Mouse (Mus musculus) megakaryocyte, embryonic 14.5 days (primary cell): ENCODE data around the gene Ntng1. TPM values are rescaled to one million over a fixed set of nuclear protein-coding genes. Genes with fewer than 3 reads are reported as not detected.
"Not testable (repeated sequence)": the region's sequence is repeated elsewhere in the genome, so short reads cannot be mapped to it uniquely, and the experiment has no call there.

Source experiments
- H3K27me3 ChIP-seq: replicated peaks from 2 replicates; pipeline ENCODE3; 2012; ENCODE audit warnings: inconsistent platforms
- H3K36me3 ChIP-seq: replicated peaks from 2 replicates; pipeline ENCODE3; 2012; ENCODE audit warnings: low read length, inconsistent platforms, mixed read lengths
- H3K4me1 ChIP-seq: 2 replicates; pipeline ENCODE4 v1.6.1; 2012; ENCODE audit warnings: inconsistent platforms
- H3K4me3 ChIP-seq: replicated peaks from 2 replicates; pipeline ENCODE3; 2012; ENCODE audit warnings: moderate library complexity, mild to moderate bottlenecking, inconsistent platforms
- H3K9me3 ChIP-seq: 2 replicates; pipeline ENCODE4 v1.6.1; 2012; ENCODE audit warnings: inconsistent platforms
- FLI1 ChIP-seq: IDR thresholded peaks from 2 replicates; pipeline ENCODE4 v1.6.1; 2012; ENCODE audit warnings: low read length, inconsistent platforms, mixed read lengths
- GATA1 ChIP-seq: IDR thresholded peaks from 3 replicates; pipeline ENCODE4 v1.6.1; 2012; ENCODE audit warnings: mixed read lengths, low read length, inconsistent platforms, borderline replicate concordance
- polyA plus RNA-seq: library from polyadenylated mRNA; stranded (reverse); fragments of >175 nt; gene quantifications from 2 replicates; pipeline ENCODE4 v1.2.3, GENCODE M21; 2012; ENCODE audit warnings: low replicate concordance; ENCODE audit not compliant: insufficient read depth

The Ntng1 gene
- polyA plus RNA-seq, 1 experiment, result not detected

DNA sequence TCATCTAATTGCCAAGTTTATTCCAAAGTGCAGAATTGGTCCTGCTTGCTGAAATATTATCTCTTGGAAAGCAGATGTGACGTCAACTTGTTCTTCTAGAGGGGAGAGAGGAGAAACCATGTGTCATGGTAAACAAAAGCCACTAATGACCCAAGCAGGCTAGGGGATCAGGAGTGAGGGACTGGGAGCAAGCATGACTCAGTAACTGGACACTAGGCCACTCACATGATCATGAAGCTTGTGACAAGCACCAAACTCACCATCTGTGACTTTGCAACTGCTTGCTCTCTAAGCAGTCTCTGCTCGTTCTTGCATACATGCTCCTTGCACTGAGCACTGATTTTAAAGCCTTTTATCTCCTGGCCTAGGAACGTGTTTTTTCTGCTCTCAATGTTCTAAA is 340.2 kb downstream of the Ntng1 start:
- Histone ChIP-seq H3K4me3 (no peak overlapping the region), H3K4me1 (no peaks in the 10 kb centered on the region), H3K27me3 (no peaks in the 10 kb centered on the region), H3K36me3 (no peaks in the 10 kb centered on the region), H3K9me3 (peaks cover 3% of the 10 kb centered on the region; the same call in 1 of the 2 replicates)
- TF ChIP-seq FLI1 (no peak), GATA1 (no peak)

DNA sequence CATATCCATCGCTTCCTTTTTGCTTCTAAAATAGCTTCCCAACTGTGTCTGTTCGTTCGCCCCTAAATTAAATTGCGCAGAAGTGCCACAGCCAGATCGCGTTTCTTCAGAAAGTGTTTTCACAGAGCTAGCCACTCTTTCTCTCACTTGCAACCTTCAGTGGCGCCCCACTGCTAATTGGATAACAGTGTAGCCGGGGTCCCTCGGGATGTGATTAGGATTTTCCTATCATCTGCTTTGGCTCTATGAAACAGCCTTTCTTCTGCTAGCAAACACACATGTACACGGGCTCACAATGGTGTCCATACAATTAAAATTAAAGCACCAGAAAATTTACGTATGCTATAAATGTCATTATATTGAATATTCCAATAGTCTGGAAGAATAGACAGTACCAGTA is 346.5 kb downstream of the Ntng1 start:
- TF ChIP-seq FLI1, result no peak
- TF ChIP-seq GATA1, result no peak
- Histone ChIP-seq H3K9me3 (peaks cover 4% of the 10 kb centered on the region; the same call in 1 of the 2 replicates), H3K4me1 (no peaks in the 10 kb centered on the region), H3K4me3 (no peak overlapping the region), H3K36me3 (no peaks in the 10 kb centered on the region), H3K27me3 (no peaks in the 10 kb centered on the region)

GRCm38 (mm10) chr3:109783231-109783630 is 360.6 kb downstream of the Ntng1 start:
- H3K9me3 ChIP-seq, result peaks cover 11% of the 10 kb centered on the region; the same call in 1 of the 2 replicates
- H3K27me3 ChIP-seq, result peaks cover 11% of the 10 kb centered on the region
- no peak overlapping the region for H3K4me3 ChIP-seq
- H3K4me1 ChIP-seq, result no peaks in the 10 kb centered on the region
- TF ChIP-seq FLI1, result no peak
- no peak for TF ChIP-seq GATA1
- H3K36me3 ChIP-seq, result no peaks in the 10 kb centered on the region

GRCm38 (mm10) chr3:109782289-109782951 is 361.4 kb downstream of the Ntng1 start:
- TF ChIP-seq FLI1, result no peak
- TF ChIP-seq GATA1, result no peak
- Histone ChIP-seq H3K4me3 (peak overlapping the region; percentile 33), H3K36me3 (no peaks in the 10 kb centered on the region), H3K9me3 (peaks cover 11% of the 10 kb centered on the region; the same call in 1 of the 2 replicates), H3K27me3 (peaks cover 11% of the 10 kb centered on the region), H3K4me1 (no peaks in the 10 kb centered on the region)

DNA sequence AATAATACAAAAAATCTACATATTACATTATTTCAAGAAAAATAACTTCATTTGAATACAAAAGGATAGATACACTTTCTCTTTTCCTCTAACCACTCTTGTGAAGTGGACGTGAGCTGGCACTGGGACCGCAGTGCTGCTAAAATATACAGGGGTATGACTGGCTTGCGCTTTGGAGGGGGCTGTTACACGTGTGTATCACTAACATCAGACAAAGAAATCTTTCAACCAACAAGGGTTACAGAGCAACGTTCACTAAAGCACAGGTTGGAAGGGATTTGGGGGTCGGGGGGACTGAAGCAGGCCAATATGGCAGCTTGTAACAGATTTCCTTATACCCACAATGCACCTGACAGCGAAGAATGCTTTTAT is 361.9 kb downstream of the Ntng1 start:
- TF ChIP-seq FLI1, result no peak
- no peak for TF ChIP-seq GATA1
- no peaks in the 10 kb centered on the region for H3K36me3 ChIP-seq
- no peaks in the 10 kb centered on the region for H3K4me1 ChIP-seq
- H3K27me3 ChIP-seq, result peaks cover 11% of the 10 kb centered on the region
- no peak overlapping the region for H3K4me3 ChIP-seq
- H3K9me3 ChIP-seq, result peaks cover 11% of the 10 kb centered on the region; the same call in 1 of the 2 replicates

DNA sequence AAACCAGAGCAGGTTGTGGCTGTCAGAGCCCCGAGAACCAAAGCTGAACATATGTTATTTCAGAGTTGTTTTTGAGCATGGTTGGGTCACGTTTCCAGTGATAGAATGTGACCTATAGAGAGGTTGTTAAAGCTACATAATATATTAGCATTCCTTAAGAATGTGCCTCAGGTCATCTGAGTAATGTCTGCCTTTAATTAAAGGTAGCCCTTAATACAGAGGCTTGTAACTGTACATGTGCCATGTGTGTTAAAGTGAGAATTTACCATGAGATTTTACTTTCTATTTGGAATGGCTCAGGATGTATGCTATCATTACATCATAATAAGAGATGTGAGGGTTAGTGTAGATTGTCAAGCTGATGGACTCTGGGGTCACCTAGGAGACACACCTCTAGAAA is 368.6 kb downstream of the Ntng1 start:
- H3K4me3 ChIP-seq, result no peak overlapping the region
- TF ChIP-seq GATA1 (no peak), FLI1 (no peak)
- no peaks in the 10 kb centered on the region for H3K36me3 ChIP-seq
- no peaks in the 10 kb centered on the region for H3K27me3 ChIP-seq
- no peaks in the 10 kb centered on the region for H3K4me1 ChIP-seq
- H3K9me3 ChIP-seq, result no peaks in the 10 kb centered on the region

DNA sequence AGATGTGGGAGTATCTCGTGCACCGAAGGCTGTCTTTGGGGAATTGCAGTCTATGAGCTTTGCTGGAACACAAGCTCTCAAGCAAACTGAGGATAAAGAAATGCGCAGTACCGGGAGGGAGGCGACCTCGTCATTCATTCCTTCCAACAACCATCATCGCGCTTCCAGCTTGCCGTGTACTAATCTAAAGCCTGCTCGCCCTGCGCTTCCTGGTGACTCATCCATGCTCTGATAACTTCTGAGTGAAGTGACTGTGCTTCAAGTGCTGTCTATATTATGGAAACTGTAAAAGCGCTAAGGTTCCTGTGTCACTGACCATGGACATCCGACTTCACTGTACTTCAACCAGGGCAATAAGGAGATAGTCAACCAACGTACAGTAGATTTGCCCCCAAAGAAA is 371.7 kb downstream of the Ntng1 start:
- Histone ChIP-seq H3K36me3 (no peaks in the 10 kb centered on the region), H3K4me3 (no peak overlapping the region), H3K9me3 (no peaks in the 10 kb centered on the region), H3K27me3 (no peaks in the 10 kb centered on the region), H3K4me1 (no peaks in the 10 kb centered on the region)
- TF ChIP-seq FLI1 (no peak), GATA1 (no peak)

GRCm38 (mm10) chr3:109766939-109767338 is 376.9 kb downstream of the Ntng1 start:
- Histone ChIP-seq H3K4me1 (no peaks in the 10 kb centered on the region), H3K36me3 (no peaks in the 10 kb centered on the region), H3K4me3 (no peak overlapping the region), H3K27me3 (no peaks in the 10 kb centered on the region), H3K9me3 (0 out of 2 replicates have a peak, but pooled peaks cover 4% of the 10 kb centered on the region)
- TF ChIP-seq FLI1, result no peak
- no peak for TF ChIP-seq GATA1

DNA sequence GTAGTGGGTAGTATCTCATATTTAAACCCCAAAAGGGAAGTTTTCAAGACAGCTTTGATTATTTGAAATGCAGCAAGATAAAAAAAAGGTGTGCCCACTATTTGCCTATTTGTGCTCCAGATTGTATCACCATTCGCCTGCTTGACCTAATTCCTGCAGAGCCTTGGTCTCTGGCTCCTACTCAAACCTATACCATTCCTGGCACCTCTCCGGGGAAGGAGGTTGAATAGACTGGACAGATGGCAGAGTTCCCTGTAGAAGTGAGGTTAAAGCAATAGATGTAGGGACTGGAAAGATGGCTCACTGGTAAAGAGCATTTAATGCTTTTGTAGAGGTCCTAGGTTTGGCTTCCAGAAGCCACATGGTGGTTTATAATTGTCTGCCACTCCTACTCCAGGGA is 378.2 kb downstream of the Ntng1 start:
- H3K27me3 ChIP-seq, result no peaks in the 10 kb centered on the region
- H3K36me3 ChIP-seq, result no peaks in the 10 kb centered on the region
- TF ChIP-seq FLI1 (no peak), GATA1 (no peak)
- no peaks in the 10 kb centered on the region for H3K4me1 ChIP-seq
- 0 out of 2 replicates have a peak, but pooled peaks cover 6% of the 10 kb centered on the region for H3K9me3 ChIP-seq
- H3K4me3 ChIP-seq, result no peak overlapping the region

DNA sequence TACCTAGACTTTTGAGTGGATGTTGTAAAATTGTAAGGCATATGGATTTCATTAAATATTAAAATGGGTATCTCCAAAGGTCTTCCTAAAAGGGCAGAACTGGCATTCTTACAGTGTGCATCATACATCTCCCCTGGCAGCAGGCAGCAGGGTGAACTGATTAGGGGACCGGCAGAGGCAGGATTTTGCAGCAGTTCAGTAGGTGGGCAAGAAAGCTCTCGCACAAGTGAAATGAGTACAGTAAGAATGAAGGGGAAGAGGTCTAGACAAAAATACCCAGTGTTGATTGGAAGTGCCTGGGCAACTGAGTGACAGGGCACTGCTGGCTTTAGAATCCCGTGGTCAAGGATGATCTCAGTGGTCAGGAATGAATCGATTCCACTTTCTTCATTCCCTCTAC is 378.7 kb downstream of the Ntng1 start:
- Histone ChIP-seq H3K4me3 (no peak overlapping the region), H3K4me1 (no peaks in the 10 kb centered on the region), H3K27me3 (no peaks in the 10 kb centered on the region), H3K36me3 (no peaks in the 10 kb centered on the region), H3K9me3 (0 out of 2 replicates have a peak, but pooled peaks cover 6% of the 10 kb centered on the region)
- TF ChIP-seq FLI1 (no peak), GATA1 (no peak)

DNA sequence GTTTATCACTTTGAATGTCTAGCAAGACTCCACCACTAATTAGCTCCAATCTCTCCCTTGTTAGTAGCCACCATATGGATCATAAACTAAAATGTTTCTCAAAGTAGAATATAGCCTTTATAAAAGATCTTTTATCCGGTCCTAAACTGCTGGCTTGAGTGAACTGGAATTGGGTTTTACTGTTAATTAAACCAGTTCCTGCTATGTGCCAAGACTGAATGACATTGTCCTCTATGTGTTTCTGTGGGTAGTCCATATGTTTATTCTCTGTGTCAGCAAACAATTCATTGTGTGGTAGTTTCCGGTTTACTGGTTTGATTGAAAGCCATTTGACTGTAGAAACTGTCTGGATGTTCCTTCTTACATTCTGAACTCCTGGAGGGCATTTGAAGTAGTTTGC is 387.4 kb downstream of the Ntng1 start:
- no peaks in the 10 kb centered on the region for H3K4me1 ChIP-seq
- H3K4me3 ChIP-seq, result no peak overlapping the region
- peaks cover 3% of the 10 kb centered on the region for H3K9me3 ChIP-seq
- H3K36me3 ChIP-seq, result no peaks in the 10 kb centered on the region
- TF ChIP-seq FLI1, result no peak
- TF ChIP-seq GATA1, result no peak
- H3K27me3 ChIP-seq, result no peaks in the 10 kb centered on the region

GRCm38 (mm10) chr3:109747593-109747992 is 396.2 kb downstream of the Ntng1 start:
- not testable (repeated sequence) for H3K9me3 ChIP-seq, H3K27me3 ChIP-seq, H3K4me1 ChIP-seq, H3K36me3 ChIP-seq, H3K4me3 ChIP-seq
